Mouse (Mus musculus): Measurements from ENCODE around the gene Cobll1.

The Cobll1 gene

DNA sequence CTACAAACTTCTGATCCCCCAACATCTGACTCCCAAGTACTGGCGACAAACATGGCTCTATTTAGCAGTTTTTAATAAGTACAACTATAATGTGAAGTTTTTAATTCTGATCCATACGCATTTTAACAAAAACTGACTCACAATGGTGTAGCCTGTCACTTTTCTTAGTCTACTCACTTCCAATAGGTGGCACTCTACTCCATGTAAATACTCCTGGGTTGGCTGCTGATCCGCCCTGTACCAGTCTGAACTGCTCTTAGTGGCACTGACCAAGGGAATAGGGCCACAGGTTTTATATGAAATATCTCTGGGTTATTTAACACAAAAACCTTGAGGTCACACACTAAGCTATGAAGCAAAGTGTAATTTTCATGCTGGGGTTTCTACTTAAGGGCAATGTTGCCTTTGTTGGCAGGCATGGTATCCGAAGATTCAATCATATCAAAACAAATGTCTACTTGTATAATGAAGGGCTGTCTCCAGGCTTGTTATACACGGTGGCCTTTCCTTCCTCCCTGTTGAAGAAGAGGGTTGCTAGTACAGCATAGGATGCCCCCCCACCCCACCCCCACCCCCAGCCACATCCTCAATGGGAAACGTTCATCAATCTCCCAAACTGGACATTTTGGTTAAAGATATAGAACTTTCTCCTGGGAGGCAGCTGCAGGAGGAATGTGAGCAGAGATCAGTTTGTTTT, 93.6 kb downstream of the Cobll1 start:
- DNase-seq: peak; percentile 17

- DNase-seq: no peak
These were observed 98.0 kb downstream of the Cobll1 start for GRCm38 (mm10) chr2:65141093-65141661.

DNA sequence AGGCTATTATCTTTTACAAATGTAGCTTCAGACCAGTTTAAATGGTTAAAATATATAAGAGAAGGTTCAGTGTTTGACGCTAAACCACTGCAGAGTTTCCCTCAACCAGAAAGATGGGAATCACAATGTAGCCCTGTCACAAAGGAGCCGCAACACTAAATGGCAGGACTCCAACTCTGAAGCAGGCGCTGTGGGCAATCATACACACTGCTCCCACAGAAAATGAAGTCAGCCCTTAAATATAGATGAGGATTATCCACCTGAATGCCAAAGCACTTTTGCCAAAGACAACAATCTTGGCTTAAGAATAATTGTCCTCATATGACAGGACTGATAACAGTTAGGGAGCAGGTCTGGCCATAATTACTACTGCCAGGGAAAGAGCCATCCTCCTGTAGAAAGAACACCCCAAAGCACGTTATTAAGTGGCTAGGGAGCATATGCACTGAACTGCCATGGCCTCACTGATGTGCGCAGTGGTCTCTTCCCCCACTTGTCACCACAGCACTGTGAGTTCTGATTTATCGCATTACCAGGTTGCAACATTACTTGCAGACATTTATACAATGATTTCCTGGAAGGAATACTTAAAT, 98.8 kb downstream of the Cobll1 start:
- DNase-seq: no peak

GRCm38 (mm10) chr2:65139606-65140329, 99.4 kb downstream of the Cobll1 start:
- no peak for DNase-seq

DNA sequence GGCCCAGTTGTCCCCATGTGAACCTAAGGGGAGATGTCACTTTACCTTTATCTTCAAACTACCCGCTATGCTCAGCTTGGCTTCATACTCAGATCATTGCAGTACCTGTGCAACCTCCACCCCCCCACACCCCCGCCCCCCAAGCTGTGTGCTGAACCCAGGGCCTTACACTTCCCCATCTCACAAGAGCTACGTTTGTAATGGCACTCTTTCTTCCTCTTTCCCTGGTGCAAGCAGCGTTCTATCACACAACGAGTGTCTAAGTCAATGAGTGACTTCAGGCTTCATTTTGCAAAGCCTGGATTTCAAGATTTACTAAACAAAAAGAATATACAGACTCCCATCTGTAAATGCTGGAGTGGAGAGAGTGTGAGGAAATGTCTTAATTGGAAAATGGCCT, 100.2 kb downstream of the Cobll1 start:
- DNase-seq: no peak

DNA sequence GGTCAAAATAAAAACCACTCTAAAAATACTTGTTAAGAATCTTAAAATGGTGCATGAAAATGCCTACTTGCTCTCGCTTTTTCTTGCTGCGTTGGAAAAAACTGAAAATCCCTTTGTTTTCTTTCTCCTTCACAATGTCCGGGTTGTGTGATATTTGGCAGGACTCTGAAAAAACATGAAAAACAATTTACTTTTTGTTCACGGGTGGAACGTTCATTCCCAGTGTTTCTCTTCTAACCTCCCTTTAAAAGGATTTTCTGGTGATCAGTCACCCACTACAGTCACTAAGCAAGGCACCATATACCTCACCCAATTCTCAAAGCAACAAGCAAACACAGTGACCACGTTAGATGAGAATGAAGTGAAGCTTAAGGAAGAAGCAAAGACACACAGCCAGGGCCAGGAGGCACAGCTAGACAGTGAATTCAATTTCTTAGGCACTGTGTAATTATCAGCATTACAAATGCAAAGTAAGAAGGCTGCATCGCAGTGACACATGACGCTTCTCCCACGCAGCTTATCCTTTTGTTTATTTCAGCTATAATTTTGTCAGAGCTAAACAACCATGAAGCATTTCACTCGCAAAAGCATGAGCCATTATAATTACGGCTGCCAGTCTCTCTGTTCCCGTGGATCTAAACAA, 112.9 kb downstream of the Cobll1 start:
- DNase-seq: no peak

DNA sequence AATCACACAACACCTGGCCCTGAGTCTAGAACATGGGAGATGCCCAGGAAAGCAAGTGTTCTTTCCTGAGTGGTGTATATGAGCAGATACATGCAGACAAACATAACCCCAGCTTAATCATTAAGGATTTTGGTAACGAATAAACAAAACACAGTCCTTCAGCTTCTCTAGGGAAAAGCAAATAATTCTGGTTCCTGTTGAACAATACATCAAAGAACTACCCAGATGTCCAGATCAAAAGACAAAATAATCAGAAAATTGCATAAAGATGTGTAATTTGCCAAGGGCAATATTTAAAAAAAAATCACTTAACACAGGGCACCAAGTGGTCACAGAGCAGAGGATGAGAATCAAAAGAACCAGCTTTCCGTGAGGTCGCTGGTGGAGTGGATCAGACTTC, 115.5 kb downstream of the Cobll1 start:
- DNase-seq: no peak

DNA sequence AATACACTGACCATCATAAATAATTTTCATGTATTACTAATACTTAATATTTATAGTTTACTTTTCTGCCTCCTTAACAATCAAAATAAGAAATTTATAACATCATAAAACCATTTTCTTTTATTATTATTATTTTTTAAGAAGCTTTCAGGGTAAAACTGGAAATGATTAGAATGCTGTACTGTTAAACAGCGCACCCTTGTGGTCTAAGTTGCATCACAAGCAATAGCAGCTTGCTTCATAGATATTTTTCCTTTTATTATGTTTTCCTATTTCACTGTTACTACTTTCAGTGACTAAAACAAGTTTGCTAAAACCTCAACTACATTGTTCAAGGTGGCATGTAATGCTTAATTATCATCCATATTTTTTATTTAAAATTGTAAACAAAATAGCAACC, 117.8 kb downstream of the Cobll1 start:
- DNase-seq: peak; percentile 50

DNA sequence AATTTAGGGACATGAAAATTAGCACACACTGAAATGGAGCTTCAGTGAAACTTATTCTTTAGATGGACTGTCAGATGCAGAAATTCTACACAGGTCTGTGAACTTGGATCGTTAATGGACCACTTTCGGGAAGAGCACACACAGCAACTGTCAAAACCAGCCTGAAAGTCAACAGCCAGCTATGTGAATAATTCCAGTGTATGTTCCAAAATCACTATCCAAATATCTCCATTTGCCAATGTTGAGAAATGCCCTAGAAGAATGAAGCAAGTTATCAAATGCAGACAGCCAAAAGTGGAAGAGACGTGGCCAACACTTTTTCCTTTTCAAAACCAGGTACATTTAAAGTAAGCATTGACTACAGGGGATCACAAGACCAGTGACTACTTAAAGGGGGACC, 118.2 kb downstream of the Cobll1 start:
- no peak for DNase-seq

DNA sequence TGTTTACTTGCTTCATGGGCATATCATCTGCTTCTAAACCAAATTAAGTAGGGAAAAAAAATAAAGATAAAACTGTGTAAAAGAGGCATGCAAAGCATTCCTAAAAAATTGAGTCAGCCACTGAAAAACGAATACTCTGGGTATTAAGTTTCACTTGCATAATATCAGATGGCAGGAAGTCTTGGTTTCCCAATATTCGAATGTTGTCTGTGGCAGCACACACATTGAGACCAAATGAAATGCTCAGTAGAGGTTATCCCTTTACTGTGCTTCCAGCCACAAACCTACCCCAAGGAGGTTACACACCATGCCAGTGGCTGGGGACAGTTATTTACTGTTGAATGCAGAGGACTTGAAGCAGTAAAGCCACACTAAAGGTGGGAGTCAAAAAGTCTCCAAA, 119.1 kb downstream of the Cobll1 start:
- DNase-seq: no peak

DNA sequence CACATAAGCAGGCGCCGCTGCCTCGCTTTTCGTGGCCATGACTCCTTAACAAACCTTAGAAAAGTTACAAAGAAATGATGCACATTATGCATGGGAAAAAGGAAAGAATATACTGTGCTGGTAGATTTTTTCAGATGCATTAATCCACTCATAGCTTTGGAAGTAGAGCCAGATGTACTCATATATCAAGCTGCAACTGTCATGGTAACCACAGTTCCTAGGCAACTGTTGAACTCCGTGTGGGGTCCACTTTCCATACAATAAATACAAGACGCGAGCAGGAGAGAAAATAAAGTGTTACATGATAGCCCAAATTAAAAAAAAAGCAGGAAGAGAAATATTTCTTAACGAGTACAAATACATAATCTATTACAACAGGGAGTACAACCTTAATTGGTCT, 119.5 kb downstream of the Cobll1 start:
- no peak for DNase-seq

DNA sequence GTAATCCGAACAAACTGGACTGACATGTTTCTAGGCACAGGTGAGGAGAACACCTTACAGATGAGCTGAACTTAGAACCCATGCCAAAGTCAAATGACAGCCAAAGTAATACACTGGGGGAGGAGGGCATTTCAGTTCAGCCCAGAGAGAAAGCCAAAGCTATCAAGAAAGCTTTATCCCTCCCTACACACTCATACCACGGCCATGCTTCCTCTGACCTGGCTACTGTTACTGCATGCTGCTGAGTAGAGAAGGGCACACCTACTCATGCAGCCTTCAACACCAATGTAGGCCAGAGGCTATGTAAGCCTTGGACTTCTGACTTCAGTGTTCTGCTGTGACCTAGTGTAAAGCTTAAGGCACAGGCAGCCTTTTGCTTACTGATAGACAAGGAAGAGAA, 120.1 kb downstream of the Cobll1 start:
- DNase-seq: no peak

DNA sequence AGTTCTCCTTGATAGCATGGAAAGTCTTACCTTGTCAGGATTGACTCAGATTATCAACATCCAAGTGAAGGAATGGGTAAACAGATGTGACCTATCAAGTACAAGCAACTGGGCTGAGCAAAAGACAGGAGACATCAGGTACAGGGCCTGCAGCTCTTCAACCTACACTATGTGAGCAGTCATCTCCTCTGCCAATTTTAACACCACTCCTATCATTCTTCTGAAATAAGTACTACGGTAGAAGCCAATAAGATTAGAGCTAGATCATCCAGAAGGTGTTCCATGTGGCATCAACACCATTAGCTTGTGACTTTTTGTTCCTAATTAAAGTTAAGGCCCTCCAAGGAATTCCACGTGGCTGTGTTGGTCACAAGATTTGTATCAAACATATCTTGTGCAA, 121.3 kb downstream of the Cobll1 start:
- DNase-seq: no peak

GRCm38 (mm10) chr2:65116428-65117125, 122.6 kb downstream of the Cobll1 start:
- DNase-seq: no peak

DNA sequence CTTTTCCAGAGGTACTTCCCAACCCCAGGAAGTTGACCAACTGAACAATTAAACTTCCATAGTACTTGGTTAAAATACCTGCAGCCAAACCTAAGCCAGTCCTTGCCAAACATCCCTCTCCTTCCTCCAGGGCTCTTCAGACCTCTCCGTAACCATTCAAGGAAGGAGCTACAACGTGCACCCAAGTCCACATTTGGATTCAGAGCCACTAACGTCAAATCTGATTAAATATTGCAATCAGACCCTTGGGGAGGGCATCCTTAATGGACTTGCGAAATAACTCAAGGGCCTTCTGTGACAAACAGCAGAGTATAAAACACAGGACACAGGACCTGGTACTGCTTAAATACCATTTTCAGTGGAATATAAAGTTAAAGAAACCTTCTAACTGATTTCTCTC, 126.0 kb downstream of the Cobll1 start:
- DNase-seq: no peak

DNA sequence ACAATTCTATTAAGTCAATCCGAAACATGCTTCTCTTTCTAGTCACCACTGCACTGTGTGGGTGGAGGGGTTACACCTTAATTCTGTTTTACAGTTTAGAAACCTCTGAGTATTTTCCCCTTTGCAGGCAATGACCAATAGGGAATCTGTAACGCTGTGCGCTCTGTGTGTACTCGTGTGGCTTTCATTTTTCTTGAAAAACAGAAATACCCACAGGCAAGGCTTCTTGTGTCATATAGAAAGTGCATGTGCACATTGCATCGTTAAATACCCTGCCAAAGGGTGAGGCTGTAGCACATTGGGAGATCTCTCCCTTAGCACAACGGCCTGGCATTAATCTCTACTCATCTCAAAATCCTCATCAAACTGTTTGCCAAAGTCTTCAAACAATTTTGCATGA, 134.6 kb downstream of the Cobll1 start:
- DNase-seq: no peak

DNA sequence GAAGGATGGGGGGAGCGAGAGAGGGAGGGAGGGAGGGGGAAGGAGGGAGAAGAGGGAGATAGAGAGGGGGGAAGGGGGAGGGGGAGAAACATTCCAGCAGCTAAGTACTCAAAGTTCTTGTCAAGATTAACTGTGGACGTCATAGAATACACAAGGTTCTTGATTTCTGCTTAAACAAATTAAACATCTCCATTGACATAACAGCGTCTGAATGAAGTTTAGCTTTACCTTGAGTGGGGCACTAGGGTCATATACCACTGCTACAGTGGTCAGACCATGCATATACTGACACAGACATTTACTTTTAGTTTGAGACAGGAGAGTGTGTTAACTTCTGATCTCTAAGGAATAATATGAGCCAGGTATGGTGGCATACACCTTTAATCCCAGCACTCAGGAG, 135.4 kb downstream of the Cobll1 start:
- no peak for DNase-seq

DNA sequence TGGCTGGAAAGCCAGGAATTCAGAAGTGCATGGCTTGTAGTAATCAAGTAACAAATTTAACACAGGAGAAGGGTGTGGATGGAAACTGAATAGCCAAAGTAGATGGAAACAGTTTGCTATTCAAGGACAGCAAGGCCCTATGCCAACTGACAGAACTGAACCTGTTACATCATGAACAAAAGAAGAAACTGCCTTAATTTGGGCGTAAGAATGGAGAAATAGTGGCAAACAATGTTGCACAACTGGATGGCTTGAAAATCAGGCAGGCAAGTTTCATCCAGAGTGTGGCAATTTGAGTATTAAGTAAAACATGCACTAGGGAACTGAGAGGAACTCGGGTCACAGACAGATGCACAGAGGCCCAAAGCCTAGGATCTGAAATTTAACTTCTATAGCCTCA, 137.8 kb downstream of the Cobll1 start:
- no peak for DNase-seq

DNA sequence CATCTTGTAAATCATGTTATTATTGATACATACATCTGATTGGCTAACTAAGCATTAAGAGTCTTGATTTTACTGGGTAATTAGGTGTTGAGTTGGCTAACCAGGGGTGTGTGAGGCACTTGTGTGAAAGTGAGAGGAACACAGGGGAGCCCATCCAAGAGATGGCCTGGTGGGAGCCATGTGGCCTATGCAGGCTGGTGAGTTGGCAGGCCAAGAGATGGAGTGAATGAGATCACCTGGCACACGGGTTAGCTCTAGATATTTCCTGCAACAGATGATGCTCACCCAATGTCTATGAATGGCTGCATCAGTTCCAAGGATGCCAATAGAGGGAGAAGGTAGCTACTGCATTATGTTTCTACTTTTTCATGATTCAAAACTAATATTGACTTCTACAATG, 139.2 kb downstream of the Cobll1 start:
- no peak for DNase-seq

- DNase-seq: no peak
These were observed 143.6 kb downstream of the Cobll1 start for GRCm38 (mm10) chr2:65095571-65095970.

DNA sequence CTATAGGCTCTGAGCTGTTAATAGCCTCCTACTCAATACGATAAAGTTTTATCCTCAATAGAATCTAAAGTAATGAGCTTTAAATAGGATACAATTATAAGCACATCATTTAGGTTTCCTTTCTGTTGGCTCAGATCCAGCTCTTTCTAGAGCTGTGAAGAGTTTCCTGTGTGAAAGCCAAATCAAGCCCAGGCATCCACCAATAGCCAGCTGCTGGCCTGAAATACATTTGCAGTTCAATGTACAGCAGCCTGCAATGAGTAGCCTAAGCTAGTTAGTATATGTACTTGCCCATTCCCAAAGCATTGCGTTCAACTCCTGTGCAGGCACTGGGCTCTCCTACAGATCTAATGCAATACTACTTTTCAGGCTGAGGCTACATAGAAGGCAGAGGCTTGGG, 145.2 kb downstream of the Cobll1 start:
- DNase-seq: no peak

GRCm38 (mm10) chr2:65090986-65091385, 148.2 kb downstream of the Cobll1 start:
- no peak for DNase-seq

DNA sequence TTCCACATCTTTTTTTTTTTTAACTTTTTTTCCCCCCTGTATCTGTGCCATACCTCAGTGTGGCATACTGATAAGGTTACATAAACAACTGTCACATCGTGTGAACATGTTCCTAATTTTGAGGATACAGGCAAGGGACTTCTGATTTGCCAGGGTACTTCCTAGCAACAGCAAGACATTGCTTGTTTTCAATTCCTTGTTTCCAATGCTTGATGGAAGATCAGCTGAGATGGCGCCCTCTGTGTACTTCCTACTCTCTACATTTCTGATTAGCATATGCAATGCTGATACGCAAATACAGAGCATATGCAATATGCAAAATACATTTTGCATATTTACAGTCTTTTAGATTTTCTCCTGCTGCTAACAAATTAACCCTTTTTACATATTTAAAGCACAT, 152.0 kb downstream of the Cobll1 start:
- no peak for DNase-seq
